Mouse (Mus musculus) E14TG2a.4 (cell line): ENCODE results near the gene Rnf144b.

Experiments
- CTCF ChIP-seq: conservative IDR thresholded peaks from 2 replicates; pipeline ENCODE4 v1.5.1; 2014; ENCODE audit warnings: low read length
- NANOG ChIP-seq: IDR thresholded peaks from 2 replicates; pipeline ENCODE4 v1.6.1; 2014; ENCODE audit warnings: borderline replicate concordance, low read length, mixed read lengths
- POU5F1 ChIP-seq: IDR thresholded peaks from 2 replicates; pipeline ENCODE4 v1.6.1; 2014; ENCODE audit warnings: low read length, borderline replicate concordance

DNA sequence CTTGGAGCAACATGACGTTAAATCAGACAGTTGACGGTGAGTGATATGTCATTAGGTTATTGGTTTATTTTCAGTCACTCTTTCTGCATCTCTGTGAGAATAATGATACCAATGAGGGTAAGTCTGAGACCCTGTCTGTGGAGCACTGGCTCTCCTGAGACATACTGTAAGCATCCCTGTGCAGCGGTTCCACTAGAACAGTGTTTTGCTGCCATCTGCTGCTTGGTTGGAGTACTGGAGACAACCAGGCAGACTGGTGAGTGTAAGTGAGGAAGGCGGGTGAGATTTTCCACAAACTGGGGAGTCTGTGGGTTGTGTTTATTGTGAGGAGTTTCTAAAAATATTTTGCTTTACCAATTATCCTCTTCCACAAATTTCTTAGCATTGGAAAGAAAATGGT lies 166.0 kb downstream of the Rnf144b start:
- no peak for TF ChIP-seq POU5F1
- peak; percentile 49 for TF ChIP-seq CTCF
- no peak for TF ChIP-seq NANOG
